Mouse (Mus musculus) spleen, adult 2 months (tissue): ENCODE measurements around the gene Rab25. TPM values are rescaled to one million over a fixed set of nuclear protein-coding genes. Genes with fewer than 3 reads are reported as not detected.
A peak's percentile ranks its signal among the peaks of the same experiment; 100 is the strongest.

Source experiments
- DNase-seq, 2 experiments: peaks; one replicate each; pipeline versions ENCODE4 v3.0.0 to v3.0.0-alpha.2; 2012 to 2021; ENCODE audit warnings: low spot score in 2 of 2, low read depth in 1 of 2
- H3K27ac ChIP-seq: fragments of 200-500 bp; 2 replicates; pipeline ENCODE4 v1.5.1; 2012; ENCODE audit warnings: low read length, inconsistent platforms; ENCODE audit not compliant: insufficient read depth
- H3K27me3 ChIP-seq: fragments of 200-500 bp; 2 replicates; pipeline ENCODE4 v1.6.1; 2012; ENCODE audit warnings: mild to moderate bottlenecking, moderate library complexity, low read length, inconsistent platforms; ENCODE audit not compliant: control insufficient read depth, insufficient read depth
- H3K36me3 ChIP-seq: fragments of 200-500 bp; 2 replicates; pipeline ENCODE4 v1.6.1; 2012; ENCODE audit warnings: mild to moderate bottlenecking, low read length, inconsistent platforms; ENCODE audit not compliant: control insufficient read depth, insufficient read depth
- H3K4me1 ChIP-seq: fragments of 200-500 bp; 2 replicates; pipeline ENCODE4 v1.6.1; 2011; ENCODE audit warnings: inconsistent platforms; ENCODE audit not compliant: control insufficient read depth, insufficient read depth, insufficient read length
- H3K4me3 ChIP-seq: fragments of 200-500 bp; 2 replicates; pipeline ENCODE4 v1.5.1; 2011; ENCODE audit warnings: mild to moderate bottlenecking, inconsistent platforms; ENCODE audit not compliant: insufficient read depth, insufficient read length; ENCODE audit errors: extremely low read depth
- CTCF ChIP-seq: fragments of 200-500 bp; IDR thresholded peaks from 2 replicates; pipeline ENCODE4 v1.5.1; 2011; ENCODE audit warnings: mild to moderate bottlenecking, inconsistent platforms; ENCODE audit not compliant: insufficient read depth, insufficient read length, insufficient replicate concordance; ENCODE audit errors: extremely low read depth
- POLR2A ChIP-seq: fragments of 200-500 bp; IDR thresholded peaks from 2 replicates; pipeline ENCODE4 v1.6.1; 2011; ENCODE audit warnings: low read depth, low read length, inconsistent platforms
- WGBS: fragments of 180-500 bp; shearing (Covaris S2); methylation state at CpG from one replicate; pipeline ENCODE4 v1.1.7; 2018; 5-methylcytosine and 5-hydroxymethylcytosine counted together
- polyA plus RNA-seq: library from polyadenylated mRNA; depleted of rRNA; stranded (reverse); fragments of >200 nt; gene quantifications from 2 replicates; pipeline ENCODE4 v1.2.3, GENCODE M21; 2012

The Rab25 gene
- polyA plus RNA-seq, 1 experiment, result 1.3 TPM

GRCm38 (mm10) chr3:88532299-88532674, 15.8 kb downstream of the Rab25 start, which contains the start of gene Mex3a:
TSS of gene Mex3a (plus strand) at chr3:88532395.
- peaks cover 2% of the 10 kb centered on the region for H3K4me1 ChIP-seq
- H3K27me3 ChIP-seq, result peaks cover 5% of the 10 kb centered on the region; the same call in 1 of the 2 replicates
- TF ChIP-seq CTCF, result no peak
- no peak for TF ChIP-seq POLR2A
- H3K4me3 ChIP-seq, result peak within 1 kb of the TSS; percentile 78
- DNase-seq, result no peak
- no peaks in the 10 kb centered on the region for H3K36me3 ChIP-seq
- H3K27ac ChIP-seq, result peak within 1 kb of the TSS; percentile 89
- WGBS, result 2% methylated on average over 18 of the region's 31 CpGs

- peak overlapping the region; percentile 89 for H3K27ac ChIP-seq
These were observed 16.5 kb downstream of the Rab25 start for GRCm38 (mm10) chr3:88531348-88532298.

GRCm38 (mm10) chr3:88530082-88530864, 17.8 kb downstream of the Rab25 start:
- 56% methylated on average over 11 of the region's 11 CpGs for WGBS
- peaks cover 5% of the 10 kb centered on the region; the same call in 1 of the 2 replicates for H3K27me3 ChIP-seq
- H3K27ac ChIP-seq, result no peak overlapping the region
- DNase-seq, result no peak
- peaks cover 2% of the 10 kb centered on the region for H3K4me1 ChIP-seq
- H3K4me3 ChIP-seq, result no peak overlapping the region
- TF ChIP-seq POLR2A (no peak), CTCF (no peak)
- no peaks in the 10 kb centered on the region for H3K36me3 ChIP-seq

More at GRCm38 (mm10) chr3:88531348-88532298, 16.5 kb downstream of the Rab25 start:
- Histone ChIP-seq H3K36me3 (no peaks in the 10 kb centered on the region), H3K4me1 (peaks cover 2% of the 10 kb centered on the region), H3K27me3 (peaks cover 5% of the 10 kb centered on the region; the same call in 1 of the 2 replicates), H3K4me3 (peak overlapping the region; percentile 78)
- DNase-seq, result peak in 1 of 2 experiments; percentile 80
- no peak for TF ChIP-seq CTCF
- TF ChIP-seq POLR2A, result no peak
- under 1% methylated on average over 61 of the region's 63 CpGs for WGBS

GRCm38 (mm10) chr3:88529204-88530000, 18.7 kb downstream of the Rab25 start:
- WGBS, result 75% methylated on average over 7 of the region's 7 CpGs
- no peak for TF ChIP-seq CTCF
- TF ChIP-seq POLR2A, result no peak
- Histone ChIP-seq H3K4me3 (no peak overlapping the region), H3K4me1 (peaks cover 2% of the 10 kb centered on the region), H3K27me3 (peaks cover 5% of the 10 kb centered on the region; the same call in 1 of the 2 replicates), H3K27ac (no peak overlapping the region), H3K36me3 (no peaks in the 10 kb centered on the region)
- DNase-seq, result no peak

- Histone ChIP-seq H3K27ac (no peak overlapping the region), H3K27me3 (peaks cover 5% of the 10 kb centered on the region; the same call in 1 of the 2 replicates), H3K4me3 (no peak overlapping the region), H3K36me3 (no peaks in the 10 kb centered on the region), H3K4me1 (peaks cover 2% of the 10 kb centered on the region)
- WGBS, result 91% methylated on average over 11 of the region's 11 CpGs
- TF ChIP-seq POLR2A (no peak), CTCF (no peak)
- no peak for DNase-seq
These were observed 19.5 kb downstream of the Rab25 start for GRCm38 (mm10) chr3:88528646-88529045.

GRCm38 (mm10) chr3:88527565-88527964, 20.5 kb downstream of the Rab25 start:
- H3K4me3 ChIP-seq, result no peak overlapping the region
- H3K36me3 ChIP-seq, result no peaks in the 10 kb centered on the region
- peaks cover under 1% of the 10 kb centered on the region; the same call in 1 of the 2 replicates for H3K4me1 ChIP-seq
- no peak for DNase-seq
- H3K27me3 ChIP-seq, result peaks cover 4% of the 10 kb centered on the region; the same call in 1 of the 2 replicates
- 56% methylated on average over 8 of the region's 8 CpGs for WGBS
- no peak for TF ChIP-seq POLR2A
- TF ChIP-seq CTCF, result no peak
- H3K27ac ChIP-seq, result no peak overlapping the region
